Mouse (Mus musculus) heart, adult 2 months (tissue): Measurements from ENCODE around the gene Hbq1b. TPM values are rescaled to one million over a fixed set of nuclear protein-coding genes. Genes with fewer than 3 reads are reported as not detected.

Experiments
- DNase-seq, 2 experiments: peaks; one replicate each; pipeline ENCODE4 v3.0.0; 2021
- H3K27ac ChIP-seq: fragments of 200-600 bp; 2 replicates; pipeline ENCODE4 v1.8.1; 2022
- H3K27me3 ChIP-seq: fragments of 200-500 bp; 2 replicates; pipeline ENCODE4 v1.6.1; 2012; ENCODE audit warnings: mild to moderate bottlenecking, low read length, inconsistent platforms, mixed read lengths; ENCODE audit not compliant: control insufficient read depth, insufficient read depth
- H3K36me3 ChIP-seq: fragments of 200-500 bp; 2 replicates; pipeline ENCODE4 v1.6.1; 2012; ENCODE audit warnings: low read length, inconsistent platforms; ENCODE audit not compliant: control insufficient read depth, insufficient read depth
- H3K4me1 ChIP-seq: fragments of 200-500 bp; 2 replicates; pipeline ENCODE4 v1.6.1; 2011; ENCODE audit warnings: low read length; ENCODE audit not compliant: control insufficient read depth, insufficient read depth
- H3K4me3 ChIP-seq: fragments of 200-600 bp; 2 replicates; pipeline ENCODE4 v1.8.1; 2022
- H3K79me2 ChIP-seq: fragments of 200-500 bp; replicated peaks from 2 replicates; pipeline ENCODE4 v1.6.1; 2012; ENCODE audit warnings: mild to moderate bottlenecking, inconsistent platforms, low read length, moderate library complexity, mixed read lengths; ENCODE audit not compliant: control insufficient read depth, insufficient read depth
- H3K9ac ChIP-seq: fragments of 200-500 bp; 2 replicates; pipeline ENCODE4 v1.6.1; 2012; ENCODE audit warnings: low read depth, mild to moderate bottlenecking, control low read depth, inconsistent platforms, low read length, mixed read lengths
- CTCF ChIP-seq: fragments of 200-600 bp; IDR thresholded peaks from 2 replicates; pipeline ENCODE4 v1.8.1; 2022; ENCODE audit warnings: antibody characterized with exemption, mild to moderate bottlenecking, moderate library complexity
- EP300 ChIP-seq: fragments of 200-500 bp; IDR thresholded peaks from 2 replicates; pipeline ENCODE4 v1.6.1; 2011; ENCODE audit warnings: low read depth, low read length, control low read depth; ENCODE audit not compliant: insufficient read depth
- POLR2A ChIP-seq: fragments of 200-500 bp; IDR thresholded peaks from 2 replicates; pipeline ENCODE4 v1.6.1; 2011; ENCODE audit warnings: mild to moderate bottlenecking, low read depth, low read length, control low read depth; ENCODE audit not compliant: insufficient read depth
- WGBS: fragments of 180-500 bp; shearing (Covaris S2); methylation state at CpG from one replicate; pipeline ENCODE4 v1.1.7; 2018; 5-methylcytosine and 5-hydroxymethylcytosine counted together
- intact Hi-C: fragments of 180-260 bp; cut with DNase I; formaldehyde crosslinking; loops from one replicate; pipeline ENCODE4 v1.15.1; 2025
- polyA plus RNA-seq: library from polyadenylated mRNA; depleted of rRNA; stranded (reverse); fragments of >200 nt; gene quantifications from 2 replicates; pipeline ENCODE4 v1.2.3, GENCODE M21; 2012
- total RNA-seq, 2 experiments: library from RNA; stranded (reverse); gene quantifications; 2 replicates each; pipeline ENCODE4 v1.2.3; 2021

The Hbq1b gene
- total and polyA plus RNA-seq, 3 experiments = 0.70 to 3.8 (median 2.4) TPM

DNA sequence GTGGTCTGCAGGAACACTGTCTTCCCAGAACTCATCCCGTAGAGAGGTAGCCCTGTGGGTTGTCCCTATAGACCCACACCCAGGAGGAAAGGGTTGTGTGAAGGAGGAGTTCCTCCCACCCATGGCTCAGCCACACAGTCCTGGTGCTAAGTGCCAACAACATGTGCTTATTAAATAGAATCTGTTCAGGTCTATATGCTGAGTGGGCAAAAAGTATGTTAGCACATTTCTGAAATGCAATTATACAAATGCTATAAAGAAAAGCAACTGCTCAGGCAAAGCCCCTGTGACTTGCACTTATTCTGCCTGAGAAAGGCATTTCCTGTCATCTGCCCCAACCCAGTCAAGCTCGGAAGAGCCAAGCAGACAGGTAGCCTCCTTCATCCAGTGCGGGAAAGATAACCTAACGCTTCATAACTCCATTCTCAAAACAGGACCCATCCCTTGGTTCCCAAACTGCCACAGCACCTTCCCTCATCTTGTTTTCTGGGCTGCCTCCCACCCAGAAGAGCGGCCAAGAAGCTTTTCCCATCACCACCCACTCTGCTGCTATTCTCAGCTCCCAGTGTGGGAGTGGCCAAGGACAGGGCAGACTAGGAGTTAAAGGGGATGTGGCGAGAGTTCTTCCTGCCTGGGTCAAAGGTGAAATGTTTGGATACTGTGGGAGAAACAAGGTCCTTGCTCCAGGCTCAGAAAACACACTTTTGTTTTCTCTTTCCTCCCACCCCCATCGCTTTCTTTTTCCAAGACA is 43.4 kb upstream of the Hbq1b start:
- no peaks in the 10 kb centered on the region for H3K27me3 ChIP-seq
- no peak overlapping the region for H3K9ac ChIP-seq
- intact Hi-C loops = no loop called here
- DNase-seq = no peak
- WGBS = 38% methylated on average over 7 of the region's 7 CpGs
- H3K79me2 ChIP-seq = no peaks in the 10 kb centered on the region
- no peak for TF ChIP-seq POLR2A
- TF ChIP-seq CTCF = no peak
- TF ChIP-seq EP300 = no peak
- peak overlapping the region; percentile 39 for H3K27ac ChIP-seq
- H3K4me3 ChIP-seq = no peak overlapping the region
- no peaks in the 10 kb centered on the region for H3K36me3 ChIP-seq
- peaks cover 8% of the 10 kb centered on the region for H3K4me1 ChIP-seq

DNA sequence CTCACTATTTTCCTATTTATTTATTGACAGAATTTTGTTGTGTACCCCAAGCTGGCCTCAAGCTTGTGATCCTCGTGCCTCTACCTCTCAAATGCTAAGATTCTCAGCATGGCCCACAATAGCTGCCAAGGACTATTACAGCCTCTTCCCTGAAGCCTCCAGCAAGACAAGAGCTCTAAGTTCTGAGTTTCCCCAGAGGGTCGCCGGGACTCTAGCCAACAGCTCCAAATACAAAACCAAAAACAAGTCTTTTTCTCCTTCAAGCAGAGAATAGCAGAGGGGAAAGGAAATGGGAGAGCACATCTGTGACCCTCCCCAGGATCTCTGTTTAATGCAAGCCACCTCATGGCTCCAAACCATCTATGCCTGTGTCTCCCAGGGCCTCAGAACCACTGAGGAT is 42.7 kb upstream of the Hbq1b start:
- Histone ChIP-seq H3K4me1 (peaks cover 8% of the 10 kb centered on the region), H3K36me3 (no peaks in the 10 kb centered on the region), H3K9ac (no peak overlapping the region), H3K27me3 (no peaks in the 10 kb centered on the region), H3K4me3 (no peak overlapping the region), H3K79me2 (no peaks in the 10 kb centered on the region), H3K27ac (peak overlapping the region; percentile 54)
- DNase-seq = peak in 1 of 2 experiments; percentile 46
- no peak for TF ChIP-seq EP300
- no peak for TF ChIP-seq POLR2A
- no peak for TF ChIP-seq CTCF
- intact Hi-C loops = no loop called here
- WGBS = 42% methylated on average over 3 of the region's 3 CpGs

DNA sequence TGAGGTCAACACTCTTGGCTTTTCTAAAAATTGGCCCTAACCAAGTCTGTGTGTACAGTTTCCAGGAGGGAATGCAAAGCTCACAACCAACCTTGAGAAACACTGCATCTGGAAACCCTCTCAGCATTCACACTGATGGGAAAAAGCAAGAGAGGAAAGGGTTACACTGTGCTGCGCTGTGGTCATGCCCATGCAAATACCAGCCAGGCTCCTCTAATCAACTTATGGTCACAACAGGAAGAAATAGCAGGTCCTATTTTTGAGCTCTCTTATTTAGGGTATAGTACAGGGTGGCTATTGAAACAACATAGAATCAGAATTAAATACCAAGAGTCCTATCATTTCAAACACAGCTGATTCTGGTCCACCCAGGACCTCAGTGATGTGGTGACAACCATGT is 42.1 kb upstream of the Hbq1b start:
- Histone ChIP-seq H3K27ac (peak overlapping the region; percentile 54), H3K4me1 (peaks cover 8% of the 10 kb centered on the region), H3K27me3 (no peaks in the 10 kb centered on the region), H3K9ac (no peak overlapping the region), H3K79me2 (no peaks in the 10 kb centered on the region), H3K36me3 (no peaks in the 10 kb centered on the region), H3K4me3 (no peak overlapping the region)
- intact Hi-C loops = no loop called here
- DNase-seq = no peak
- 84% methylated on average over 1 of the region's 1 CpGs for WGBS
- TF ChIP-seq EP300 (no peak), POLR2A (no peak), CTCF (no peak)

DNA sequence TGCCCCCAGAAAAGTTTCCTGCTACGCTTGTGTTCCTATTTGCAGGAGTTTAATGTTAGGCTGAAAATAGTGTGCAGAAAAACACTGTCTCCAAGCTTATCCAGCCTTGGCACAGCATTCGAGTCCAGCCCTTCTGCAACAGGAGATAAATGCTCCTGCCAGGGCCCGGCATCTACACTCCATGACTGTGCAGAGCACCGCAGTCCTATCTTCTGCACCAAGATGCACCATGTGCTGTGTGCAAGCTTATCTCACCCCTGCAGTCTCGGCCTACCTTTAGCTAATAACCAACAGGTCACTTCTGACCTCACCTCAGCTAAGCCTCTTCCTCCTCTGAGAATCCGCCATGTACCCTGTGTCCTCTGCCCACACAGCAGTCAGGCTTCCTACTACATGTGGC is 41.2 kb upstream of the Hbq1b start:
- Histone ChIP-seq H3K9ac (no peak overlapping the region), H3K4me1 (peaks cover 8% of the 10 kb centered on the region), H3K4me3 (no peak overlapping the region), H3K27me3 (no peaks in the 10 kb centered on the region), H3K79me2 (no peaks in the 10 kb centered on the region), H3K27ac (no peak overlapping the region; the same call in 1 of the 2 replicates), H3K36me3 (no peaks in the 10 kb centered on the region)
- no peak for DNase-seq
- intact Hi-C loops = no loop called here
- 73% methylated on average over 6 of the region's 6 CpGs for WGBS
- TF ChIP-seq CTCF (no peak), EP300 (no peak), POLR2A (no peak)

DNA sequence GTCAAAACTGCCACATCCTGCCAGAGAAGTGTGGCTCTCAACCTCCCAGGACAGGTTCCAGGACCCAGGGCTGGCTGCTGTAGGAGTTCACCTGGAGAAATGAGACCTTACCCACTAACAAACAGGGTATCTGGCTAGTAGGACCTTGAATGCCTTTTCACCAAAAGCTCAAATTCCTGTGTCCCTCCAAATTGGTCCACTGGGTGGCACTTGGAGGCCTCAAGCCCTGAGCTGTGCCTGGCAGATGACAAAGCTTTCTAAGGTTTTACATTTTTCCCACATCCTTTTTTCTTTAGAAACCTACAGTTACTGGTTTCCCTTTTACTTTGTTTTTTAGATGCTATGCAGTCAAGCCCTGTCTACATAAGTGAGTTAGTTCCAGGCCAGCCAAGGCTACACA is 39.7 kb upstream of the Hbq1b start:
- intact Hi-C loops = no loop called here

DNA sequence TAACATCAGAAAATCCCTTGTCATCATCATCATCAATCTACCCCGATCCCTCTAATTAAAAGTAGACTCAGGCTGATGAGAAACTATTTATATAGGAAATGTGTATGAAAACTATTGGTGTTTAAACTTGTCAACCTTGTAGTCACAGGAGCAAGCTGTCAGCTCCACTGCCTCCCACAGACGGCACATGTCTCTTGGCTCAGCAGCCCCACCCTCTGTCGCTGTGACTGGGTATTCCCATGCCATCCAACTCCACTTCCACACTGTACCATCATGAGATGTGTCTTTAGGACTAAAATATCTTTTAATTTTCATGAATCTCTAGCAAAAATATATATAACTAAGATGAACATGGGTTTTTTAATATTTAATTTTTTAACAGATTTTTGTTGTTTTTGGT is 38.4 kb upstream of the Hbq1b start:
- Histone ChIP-seq H3K27me3 (no peaks in the 10 kb centered on the region), H3K27ac (no peak overlapping the region), H3K4me3 (no peak overlapping the region), H3K4me1 (peaks cover 5% of the 10 kb centered on the region), H3K79me2 (no peaks in the 10 kb centered on the region), H3K9ac (no peak overlapping the region), H3K36me3 (no peaks in the 10 kb centered on the region)
- intact Hi-C loops = no loop called here
- no peak for DNase-seq
- WGBS = 83% methylated on average over 3 of the region's 3 CpGs
- TF ChIP-seq POLR2A (no peak), CTCF (no peak), EP300 (no peak)

More for the DNA sequence above, 39.7 kb upstream of the Hbq1b start:
- H3K36me3 ChIP-seq = no peaks in the 10 kb centered on the region
- TF ChIP-seq CTCF (peak; percentile 30), EP300 (no peak), POLR2A (no peak)
- no peak overlapping the region for H3K9ac ChIP-seq
- H3K79me2 ChIP-seq = no peaks in the 10 kb centered on the region
- DNase-seq = no peak
- no peaks in the 10 kb centered on the region for H3K27me3 ChIP-seq
- no peak overlapping the region for H3K4me3 ChIP-seq
- H3K27ac ChIP-seq = no peak overlapping the region
- H3K4me1 ChIP-seq = peaks cover 8% of the 10 kb centered on the region
